Mouse (Mus musculus) cerebellum, adult 2 months (tissue): Measurements from ENCODE around the gene Brms1. TPM values are rescaled to one million over a fixed set of nuclear protein-coding genes. Genes with fewer than 3 reads are reported as not detected.
A peak's percentile ranks its signal among the peaks of the same experiment; 100 is the strongest.

ENCODE experiments used
- DNase-seq, 2 experiments: peaks; one replicate each; pipeline ENCODE4 v3.0.0; 2021
- H3K27ac ChIP-seq: fragments of 200-500 bp; 2 replicates; pipeline ENCODE4 v1.5.1; 2012; ENCODE audit warnings: low read length, control low read depth, inconsistent platforms; ENCODE audit not compliant: insufficient read depth
- H3K27me3 ChIP-seq: fragments of 200-500 bp; 2 replicates; pipeline ENCODE4 v1.6.1; 2012; ENCODE audit warnings: inconsistent platforms, mild to moderate bottlenecking, low read length, moderate library complexity; ENCODE audit not compliant: control insufficient read depth, insufficient read depth
- H3K4me1 ChIP-seq: fragments of 200-500 bp; 2 replicates; pipeline ENCODE4 v1.6.1; 2011; ENCODE audit warnings: low read length; ENCODE audit not compliant: control insufficient read depth, insufficient read depth
- H3K4me3 ChIP-seq: fragments of 200-500 bp; replicated peaks from 2 replicates; pipeline ENCODE3; 2011; ENCODE audit warnings: mild to moderate bottlenecking, low read depth, low read length, control low read depth; ENCODE audit not compliant: insufficient read depth
- CTCF ChIP-seq: fragments of 200-500 bp; IDR thresholded peaks from 2 replicates; pipeline ENCODE4 v1.5.1; 2011; ENCODE audit warnings: low read depth, mild to moderate bottlenecking, control low read depth, low read length, moderate library complexity, borderline replicate concordance; ENCODE audit not compliant: insufficient read depth
- POLR2A ChIP-seq: fragments of 200-500 bp; IDR thresholded peaks from 2 replicates; pipeline ENCODE4 v1.6.1; 2011; ENCODE audit warnings: low read length, control low read depth, borderline replicate concordance; ENCODE audit not compliant: insufficient read depth
- WGBS: fragments of 180-500 bp; shearing (Covaris S2); methylation state at CpG from one replicate; pipeline ENCODE4 v1.1.7; 2018; 5-methylcytosine and 5-hydroxymethylcytosine counted together
- polyA plus RNA-seq: library from polyadenylated mRNA; depleted of rRNA; stranded (reverse); fragments of >200 nt; gene quantifications from 2 replicates; pipeline ENCODE4 v1.2.3, GENCODE M21; 2012

Gene Brms1
- polyA plus RNA-seq, 1 experiment: 20.8 TPM

- H3K27me3 ChIP-seq: no peaks in the 10 kb centered on the region
- 48% methylated on average over 11 of the region's 11 CpGs for WGBS
- H3K4me1 ChIP-seq: peaks cover 10% of the 10 kb centered on the region
- no peak overlapping the region for H3K4me3 ChIP-seq
- no peak overlapping the region for H3K27ac ChIP-seq
- no peak for DNase-seq
- TF ChIP-seq CTCF (no peak), POLR2A (no peak)
Observed at GRCm38 (mm10) chr19:5071077-5071476, 29.9 kb downstream of the Brms1 start.

DNA sequence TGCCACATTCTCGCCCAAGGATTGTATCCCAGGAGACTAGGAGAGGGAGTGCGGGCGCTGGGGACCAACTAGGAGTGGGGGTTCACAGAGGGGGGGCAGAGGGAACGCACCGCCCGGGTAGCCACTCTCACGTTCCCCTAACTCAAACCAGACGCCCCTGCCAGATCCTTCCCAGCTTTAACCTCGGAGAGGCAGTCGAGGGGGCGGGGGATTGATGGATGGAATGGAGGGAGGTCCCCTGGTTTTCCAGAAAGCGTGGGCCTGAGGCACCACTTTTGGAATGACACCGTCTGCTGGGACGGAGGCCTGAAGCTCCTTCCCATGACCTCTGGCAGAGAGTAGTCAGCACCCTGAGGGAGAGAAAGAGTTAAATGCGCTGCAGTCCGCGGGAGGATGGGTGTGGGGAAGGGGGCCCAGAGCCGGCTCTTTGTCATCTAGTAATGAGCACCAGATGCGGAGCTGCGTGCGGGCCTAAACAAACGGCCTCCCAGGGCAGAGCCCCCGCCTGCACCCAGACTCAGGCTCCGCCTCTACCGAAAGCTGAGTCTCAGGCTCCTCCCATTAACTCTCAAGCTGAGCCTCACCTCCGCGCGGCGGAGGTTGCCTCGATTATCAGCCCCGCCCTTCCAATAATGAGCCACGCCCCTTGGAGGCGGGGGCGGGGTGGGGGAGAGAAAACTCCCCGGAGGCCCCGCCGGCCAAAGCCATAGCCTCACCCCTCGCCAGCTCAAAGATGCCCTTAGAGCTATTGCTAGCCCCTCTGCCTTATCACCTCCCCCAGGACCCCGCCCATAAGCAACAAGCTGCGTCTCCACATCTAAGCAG is 30.6 kb downstream of the Brms1 start:
- 7% methylated on average over 37 of the region's 40 CpGs for WGBS
- H3K27ac ChIP-seq: no peak overlapping the region
- DNase-seq: peak in 1 of 2 experiments; percentile 48

DNA sequence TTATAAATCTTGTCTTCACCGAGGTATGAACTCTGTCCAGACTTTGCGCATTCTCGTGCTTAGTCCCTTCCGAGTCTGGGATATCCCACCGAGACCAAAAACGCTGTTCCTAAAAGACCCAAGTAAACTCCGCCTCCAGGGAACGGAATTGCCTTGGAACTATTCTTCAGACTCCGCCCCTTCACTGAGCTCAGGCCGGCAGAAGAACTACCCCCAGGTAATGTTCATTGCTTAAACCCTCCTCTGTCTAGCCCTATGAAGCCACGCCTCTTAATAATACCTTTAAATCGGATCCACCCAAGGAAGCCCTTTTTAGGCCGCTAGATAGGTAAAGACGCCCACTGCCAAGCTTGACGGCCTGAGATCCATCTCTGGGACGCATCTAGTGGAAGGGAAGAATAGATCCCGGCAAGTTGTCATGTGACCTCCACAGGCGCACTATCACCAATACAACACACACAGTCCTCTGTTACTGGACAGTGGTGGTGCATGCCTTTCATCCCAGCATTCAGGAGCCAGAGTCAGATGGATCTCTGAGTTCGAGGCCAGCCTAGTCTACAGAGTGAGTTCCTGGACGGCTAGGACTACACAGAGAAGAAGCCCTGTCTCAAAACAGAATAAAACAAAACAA is 31.4 kb downstream of the Brms1 start:
- DNase-seq: no peak
- no peak overlapping the region for H3K27ac ChIP-seq
- 7% methylated on average over 20 of the region's 20 CpGs for WGBS

More for the DNA sequence above, 30.6 kb downstream of the Brms1 start:
- TF ChIP-seq CTCF (no peak), POLR2A (no peak)
- Histone ChIP-seq H3K27me3 (no peaks in the 10 kb centered on the region), H3K4me3 (peak overlapping the region; percentile 23), H3K4me1 (peaks cover 10% of the 10 kb centered on the region)

DNA sequence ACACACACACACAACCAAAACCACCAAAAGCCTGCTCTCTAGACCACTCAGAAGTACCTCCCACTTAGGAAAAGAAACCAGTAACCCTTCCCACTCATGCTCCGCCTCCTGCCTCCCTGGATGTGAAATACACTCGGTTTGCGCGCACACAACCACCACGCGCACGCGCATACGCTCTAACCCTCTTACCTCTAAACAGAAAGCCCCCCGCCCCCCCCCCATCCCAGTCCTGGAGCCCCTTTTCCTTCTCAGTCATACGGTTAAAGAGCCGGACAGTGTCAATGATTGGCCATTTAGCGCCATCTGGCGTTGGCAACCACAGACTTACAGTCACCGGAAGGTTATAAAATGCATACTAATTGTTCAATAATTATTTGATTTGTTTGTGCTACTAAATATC is 31.9 kb downstream of the Brms1 start:
- Histone ChIP-seq H3K4me1 (peaks cover 7% of the 10 kb centered on the region), H3K27ac (no peak overlapping the region), H3K27me3 (no peaks in the 10 kb centered on the region), H3K4me3 (no peak overlapping the region)
- peak; percentile 45 to 53 for DNase-seq
- peak; percentile 66; the same call in 1 of the 2 replicates for TF ChIP-seq CTCF
- TF ChIP-seq POLR2A: no peak
- WGBS: 2% methylated on average over 15 of the region's 15 CpGs

More for the DNA sequence above, 31.4 kb downstream of the Brms1 start:
- no peaks in the 10 kb centered on the region for H3K27me3 ChIP-seq
- no peak for TF ChIP-seq POLR2A
- peaks cover 7% of the 10 kb centered on the region for H3K4me1 ChIP-seq
- H3K4me3 ChIP-seq: peak overlapping the region; percentile 11

DNA sequence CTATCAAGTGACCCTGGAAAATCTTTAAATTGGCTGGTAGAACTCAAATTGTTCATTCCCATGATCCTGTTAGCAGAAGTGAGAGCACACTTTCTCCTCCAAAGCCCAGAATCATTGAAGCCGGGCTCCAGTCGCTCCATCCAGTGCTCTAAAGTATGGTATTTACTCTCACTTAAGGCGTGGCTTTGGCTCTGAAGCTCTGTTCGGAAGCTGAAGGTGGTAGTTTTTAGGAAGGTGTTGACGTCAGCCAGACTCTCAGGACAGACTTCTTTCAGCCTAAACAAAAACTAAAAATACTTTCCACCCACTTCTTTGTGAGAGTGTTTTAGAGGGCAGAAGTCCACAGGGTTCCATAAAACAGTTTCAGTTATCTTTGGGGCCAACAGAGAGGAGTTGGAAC is 32.4 kb downstream of the Brms1 start:
- TF ChIP-seq POLR2A (no peak), CTCF (no peak)
- no peak overlapping the region for H3K4me3 ChIP-seq
- 52% methylated on average over 5 of the region's 5 CpGs for WGBS
- no peaks in the 10 kb centered on the region for H3K27me3 ChIP-seq
- no peak for DNase-seq
- H3K27ac ChIP-seq: no peak overlapping the region
- peaks cover 5% of the 10 kb centered on the region for H3K4me1 ChIP-seq

- peaks cover 9% of the 10 kb centered on the region for H3K4me1 ChIP-seq
- no peak for DNase-seq
- WGBS: 96% methylated on average over 1 of the region's 1 CpGs
- H3K27ac ChIP-seq: no peak overlapping the region
- no peaks in the 10 kb centered on the region for H3K27me3 ChIP-seq
- no peak for TF ChIP-seq POLR2A
- no peak for TF ChIP-seq CTCF
- no peak overlapping the region for H3K4me3 ChIP-seq
Observed at GRCm38 (mm10) chr19:5079279-5079678, 38.1 kb downstream of the Brms1 start.

DNA sequence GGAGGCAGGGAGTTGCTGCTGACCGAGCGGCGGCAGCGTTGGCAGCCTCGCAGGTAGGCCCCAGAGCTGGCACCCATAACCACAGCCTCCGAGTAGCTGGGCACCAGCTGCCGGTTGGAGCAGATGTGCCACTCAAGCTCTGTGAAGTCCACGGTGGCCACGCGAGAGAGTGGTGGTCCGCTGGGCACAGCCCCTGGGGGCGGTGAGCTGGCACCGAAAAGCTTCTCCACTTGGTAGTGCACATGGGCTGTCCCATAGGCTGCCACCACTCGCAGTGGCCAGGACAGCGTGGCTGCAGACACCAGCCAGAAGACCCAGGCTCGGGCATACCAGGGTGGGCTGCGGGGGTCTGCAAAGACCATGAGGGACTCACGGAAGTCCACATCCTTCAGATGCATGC is 40.9 kb downstream of the Brms1 start:
- no peak for TF ChIP-seq CTCF
- no peak for TF ChIP-seq POLR2A
- 45% methylated on average over 18 of the region's 18 CpGs for WGBS
- Histone ChIP-seq H3K4me3 (no peak overlapping the region), H3K4me1 (peaks cover 10% of the 10 kb centered on the region), H3K27ac (no peak overlapping the region), H3K27me3 (no peaks in the 10 kb centered on the region)
- no peak for DNase-seq

GRCm38 (mm10) chr19:5082596-5082995 is 41.4 kb downstream of the Brms1 start:
- peak in 1 of 2 experiments; percentile 60 for DNase-seq
- no peak overlapping the region for H3K4me3 ChIP-seq
- H3K4me1 ChIP-seq: peaks cover 10% of the 10 kb centered on the region
- 60% methylated on average over 24 of the region's 24 CpGs for WGBS
- TF ChIP-seq CTCF (no peak), POLR2A (no peak)
- no peak overlapping the region for H3K27ac ChIP-seq
- H3K27me3 ChIP-seq: no peaks in the 10 kb centered on the region
